21 mouse cellular contexts compared by ENCODE assay signal in genomic region chr16:4283267-4283851, GRCm38 (mm10).
DNase-seq lines count a peak whose midpoint lies in the region; ATAC-seq lines count a peak whose summit lies in the region.
"Had no signal": no experiment of that assay in that cellular context is flagged by ENCODE, and none has a peak within 500 bp of the region (broad histone marks: within the 10 kb centered on the region; RNA-seq: fewer than 3 reads in every experiment).

No protein-coding gene starts in this region.

- DNase-seq in heart, adult 11 months, result peak; percentile 82
- DNase-seq in heart, embryonic 10.5 days (ENCODE audit: low spot score), result no peak
- peak; percentile 39 for DNase-seq in R1 (ENCODE audit: low read depth, low spot score)
- DNase-seq in MN1 (ENCODE audit: low spot score), result no peak
- DNase-seq: adrenal gland, adult 8-10 months; adrenal gland, postnatal 14 days; adrenal gland, postnatal 36 days; B cell, adult 2 months; cerebellum, adult 11-12 months; cerebellum, adult 2 months; cerebellum, adult 9-10 months; cerebellum, postnatal 10 days; cerebellum, postnatal 25 days; forebrain, postnatal 0 days had no signal

- H3K4me3 ChIP-seq in heart, embryonic 10.5 days, result no peak overlapping the region
- H3K4me3 ChIP-seq: embryonic facial prominence, embryonic 10.5 days; embryonic facial prominence, embryonic 12.5 days; forebrain, embryonic 13.5 days; forebrain, embryonic 15.5 days had no signal

- no peaks in the 10 kb centered on the region for H3K9me3 ChIP-seq in heart, embryonic 10.5 days
- H3K9me3 ChIP-seq: embryonic facial prominence, embryonic 10.5 days; embryonic facial prominence, embryonic 12.5 days; forebrain, embryonic 13.5 days; forebrain, embryonic 15.5 days had no signal

- WGBS in heart, embryonic 10.5 days, result 86% methylated on average over 11 of the region's 11 CpGs

- H3K27ac ChIP-seq in heart, embryonic 10.5 days, result no peak overlapping the region
- H3K27ac ChIP-seq: embryonic facial prominence, embryonic 10.5 days; embryonic facial prominence, embryonic 12.5 days; forebrain, embryonic 13.5 days; forebrain, embryonic 15.5 days had no signal

- H3K4me1 ChIP-seq in heart, embryonic 10.5 days, result no peaks in the 10 kb centered on the region
- H3K4me1 ChIP-seq: embryonic facial prominence, embryonic 10.5 days; embryonic facial prominence, embryonic 12.5 days; forebrain, embryonic 13.5 days; forebrain, embryonic 15.5 days had no signal

- no peaks in the 10 kb centered on the region for H3K36me3 ChIP-seq in heart, embryonic 10.5 days
- H3K36me3 ChIP-seq: embryonic facial prominence, embryonic 10.5 days; embryonic facial prominence, embryonic 12.5 days had no signal

- ATAC-seq in CD4-positive, CD25-positive, alpha-beta regulatory T cell, adult 4 months, result no peak
- ATAC-seq: activated CD4-positive, CD25-positive, alpha-beta regulatory T cell, adult 4 months; forebrain, embryonic 13.5 days; forebrain, embryonic 15.5 days; forebrain, postnatal 0 days; Patski had no signal

- no peaks in the 10 kb centered on the region for H3K27me3 ChIP-seq in heart, embryonic 10.5 days (ENCODE audit: insufficient read depth, poor library complexity, severe bottlenecking)
- H3K27me3 ChIP-seq: embryonic facial prominence, embryonic 12.5 days; forebrain, embryonic 13.5 days; forebrain, embryonic 15.5 days; Patski had no signal

Comparison
In these comparisons a context has a peak if more than half of its experiments do, and no peak if none do; other contexts are left out.
1. DNase-seq: peak in heart, adult 11 months (single experiment) and R1 (single experiment); none in heart, embryonic 10.5 days (single experiment) and MN1 (single experiment).